Mouse (Mus musculus) kidney, embryonic 14.5 days (tissue): ENCODE measurements around the gene Tmem100. TPM values are rescaled to one million over a fixed set of nuclear protein-coding genes. Genes with fewer than 3 reads are reported as not detected.

ENCODE experiments used
- ATAC-seq: fragments of 200-750 bp; cut with Nextera tagmentation; 2 replicates; pipeline ENCODE4 v1.8.0; 2017; ENCODE audit warnings: moderate number of reproducible peaks, mild to moderate bottlenecking, moderate TSS enrichment, moderate library complexity; ENCODE audit not compliant: low FRiP score, low TSS enrichment
- H3K27ac ChIP-seq: fragments of 300-500 bp; sonication (generic); 2 replicates; pipeline ENCODE4 v1.5.1; 2014; ENCODE audit warnings: low read depth, mild to moderate bottlenecking, low read length, moderate library complexity, mixed read lengths
- H3K27me3 ChIP-seq: fragments of 300-500 bp; sonication (generic); 2 replicates; pipeline ENCODE4 v1.6.1; 2014; ENCODE audit warnings: mild to moderate bottlenecking, low read length; ENCODE audit not compliant: control insufficient read depth, insufficient read depth
- H3K36me3 ChIP-seq: fragments of 300-500 bp; sonication (generic); 2 replicates; pipeline ENCODE4 v1.6.1; 2014; ENCODE audit warnings: low read length, mixed read lengths; ENCODE audit not compliant: control insufficient read depth, insufficient read depth
- H3K4me1 ChIP-seq: fragments of 300-500 bp; sonication (generic); 2 replicates; pipeline ENCODE4 v1.6.1; 2014; ENCODE audit warnings: low read length, mixed read lengths; ENCODE audit not compliant: control insufficient read depth, insufficient read depth
- H3K4me2 ChIP-seq: fragments of 300-500 bp; sonication (generic); replicated peaks from 2 replicates; pipeline ENCODE4 v1.6.1; 2014; ENCODE audit warnings: low read depth, mild to moderate bottlenecking, low read length
- H3K4me3 ChIP-seq: fragments of 300-500 bp; sonication (generic); 2 replicates; pipeline ENCODE4 v1.5.1; 2014; ENCODE audit warnings: mild to moderate bottlenecking, low read length
- H3K9ac ChIP-seq: fragments of 300-500 bp; sonication (generic); 2 replicates; pipeline ENCODE4 v1.6.1; 2014; ENCODE audit warnings: low read depth, mild to moderate bottlenecking, low read length, moderate library complexity
- H3K9me3 ChIP-seq: fragments of 300-500 bp; sonication (generic); 2 replicates; pipeline ENCODE4 v1.6.1; 2016; ENCODE audit warnings: low read length; ENCODE audit not compliant: control insufficient read depth
- WGBS: fragments of 180-500 bp; shearing (Covaris S2); extraction: QIAGEN DNeasy Blood & Tissue Kit; methylation state at CpG from one replicate; pipeline ENCODE4 v1.1.7; 2014; 5-methylcytosine and 5-hydroxymethylcytosine counted together
- polyA plus RNA-seq: library from polyadenylated mRNA; unstranded; fragments of >200 nt; fragmentation: Nextera tagmentation; extraction: Ambion mirVana; gene quantifications from 2 replicates; pipeline ENCODE4 v1.2.1, GENCODE M21; 2014

The Tmem100 gene
- 20.5 and 23.3 TPM in 2 replicates for polyA plus RNA-seq

DNA sequence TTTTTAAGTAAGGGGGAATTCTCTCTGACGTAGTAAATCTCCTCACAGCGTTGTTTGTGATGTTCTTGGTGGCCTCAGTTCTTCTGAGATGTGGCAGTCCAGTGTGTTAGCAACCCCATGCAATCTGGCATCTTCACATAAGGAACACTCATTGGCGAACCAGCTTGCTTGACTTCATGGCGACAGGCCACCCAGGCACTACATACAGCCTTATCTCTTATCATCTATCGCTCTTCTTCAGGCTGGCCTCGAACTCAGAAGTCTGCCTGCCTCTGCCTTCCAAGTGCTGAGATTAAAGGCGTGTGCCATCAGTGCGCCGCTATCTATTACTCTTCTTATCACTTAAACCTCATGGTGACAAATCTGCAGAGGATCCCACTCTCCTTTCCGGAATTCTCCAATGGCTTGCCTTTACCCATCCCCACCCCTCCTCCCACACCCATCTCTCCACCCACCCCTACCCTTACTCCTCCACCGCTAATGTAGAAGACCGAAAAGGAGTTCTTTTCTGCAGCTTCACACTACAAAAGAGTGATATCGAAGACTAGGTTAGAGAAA lies at the start of gene Tmem100:
Tmem100 (plus strand) TSS at position 508 of the 558 bp plus-strand sequence.
- peak within 1 kb of the TSS; percentile 40 for H3K4me3 ChIP-seq
- H3K4me1 ChIP-seq: peaks cover 23% of the 10 kb centered on the region
- H3K9me3 ChIP-seq: no peaks in the 10 kb centered on the region
- peak within 1 kb of the TSS; percentile 54 for H3K4me2 ChIP-seq
- peak within 1 kb of the TSS; percentile 56 for H3K9ac ChIP-seq
- H3K27me3 ChIP-seq: no peaks in the 10 kb centered on the region
- H3K27ac ChIP-seq: no peak within 1 kb of the TSS
- 45% methylated on average over 13 of the region's 13 CpGs for WGBS
- ATAC-seq: no peak
- no peaks in the 10 kb centered on the region for H3K36me3 ChIP-seq

GRCm38 (mm10) chr11:89982918-89983317 lies 47.2 kb upstream of the Tmem100 start:
- H3K4me1 ChIP-seq: peaks cover 4% of the 10 kb centered on the region; the same call in 1 of the 2 replicates
- H3K4me2 ChIP-seq: no peak overlapping the region
- 80% methylated on average over 2 of the region's 2 CpGs for WGBS
- H3K9ac ChIP-seq: no peak overlapping the region
- no peaks in the 10 kb centered on the region for H3K36me3 ChIP-seq
- H3K9me3 ChIP-seq: no peaks in the 10 kb centered on the region
- no peak for ATAC-seq
- H3K27me3 ChIP-seq: no peaks in the 10 kb centered on the region
- H3K27ac ChIP-seq: no peak overlapping the region
- H3K4me3 ChIP-seq: no peak overlapping the region

DNA sequence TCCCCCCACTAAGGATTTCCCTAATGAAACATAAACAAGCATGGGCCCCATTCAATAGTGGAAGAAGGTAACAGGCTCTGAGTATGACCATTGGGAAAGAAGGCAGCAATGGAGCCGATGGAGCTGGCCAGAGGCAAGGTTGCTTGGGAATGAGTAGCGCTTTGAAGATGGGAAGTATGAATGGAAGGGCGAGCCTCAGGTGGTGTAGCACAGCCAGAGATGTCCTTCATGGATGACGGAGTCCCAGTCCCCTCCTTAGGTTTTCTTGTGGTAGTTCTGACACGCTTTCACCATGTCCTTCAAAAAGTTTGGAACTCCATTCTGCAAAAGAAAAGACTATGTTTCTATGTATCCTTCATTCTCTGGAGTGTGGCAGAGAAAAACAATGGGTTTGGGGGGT lies 45.7 kb upstream of the Tmem100 start:
- Histone ChIP-seq H3K4me1 (peaks cover 4% of the 10 kb centered on the region; the same call in 1 of the 2 replicates), H3K27ac (no peak overlapping the region), H3K9me3 (no peaks in the 10 kb centered on the region)

DNA sequence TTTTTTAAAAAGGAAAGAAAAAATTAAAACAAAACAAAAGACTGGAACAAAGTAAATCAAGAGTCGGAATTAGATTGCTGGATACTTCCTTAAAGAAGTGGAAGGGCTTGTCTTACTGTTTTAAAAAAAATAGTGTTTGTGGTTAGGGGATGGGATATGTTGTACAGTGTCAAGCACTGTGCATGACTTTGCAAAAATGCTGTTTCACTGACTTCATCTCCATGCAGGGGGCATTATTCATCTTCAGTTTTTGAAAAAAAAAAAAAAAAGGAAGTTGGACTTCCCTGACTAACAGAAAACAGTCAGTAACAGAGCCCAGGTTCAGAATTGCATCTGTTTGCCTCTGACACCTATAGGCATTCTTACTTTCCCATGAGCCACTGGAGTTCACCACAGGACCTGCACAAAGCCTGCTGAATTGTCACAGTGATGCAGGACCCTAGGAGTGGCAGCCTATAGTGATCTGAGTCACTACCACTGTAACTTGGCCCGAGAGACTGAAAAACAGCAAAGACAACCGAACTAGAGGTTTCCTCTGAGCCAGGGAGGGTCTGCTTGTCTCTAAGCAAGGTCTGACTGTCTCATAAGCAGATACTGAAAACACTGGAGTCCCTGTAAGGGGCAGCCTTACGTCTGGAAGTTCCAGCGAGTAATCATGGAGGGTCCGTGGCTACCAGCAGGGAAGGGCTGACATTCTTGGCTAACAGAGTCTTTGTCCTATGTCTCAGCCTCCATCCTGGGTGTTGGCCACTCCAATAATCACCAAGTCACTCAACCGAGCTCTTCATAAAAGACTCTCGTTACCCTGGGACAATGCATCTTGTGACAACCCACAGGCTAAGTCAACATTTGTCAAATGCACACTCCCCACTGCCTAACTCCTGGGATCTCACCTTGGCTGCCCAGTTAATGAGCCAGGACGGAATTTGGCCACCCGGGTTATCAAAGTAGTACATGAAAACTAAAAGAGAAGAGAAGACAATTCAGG lies 44.7 kb upstream of the Tmem100 start:
- Histone ChIP-seq H3K9me3 (no peaks in the 10 kb centered on the region), H3K36me3 (no peaks in the 10 kb centered on the region), H3K4me1 (peaks cover 4% of the 10 kb centered on the region; the same call in 1 of the 2 replicates), H3K4me3 (no peak overlapping the region), H3K27ac (0 out of 2 replicates have a peak overlapping the region, but pooled peaks have one; percentile 4), H3K9ac (no peak overlapping the region), H3K4me2 (0 out of 2 replicates have a peak overlapping the region, but pooled peaks have one; percentile 2), H3K27me3 (no peaks in the 10 kb centered on the region)
- peak; percentile 80 for ATAC-seq
- WGBS: 38% methylated on average over 10 of the region's 10 CpGs

More for the DNA sequence above, 45.7 kb upstream of the Tmem100 start:
- Histone ChIP-seq H3K36me3 (no peaks in the 10 kb centered on the region), H3K27me3 (no peaks in the 10 kb centered on the region), H3K4me3 (no peak overlapping the region), H3K4me2 (no peak overlapping the region), H3K9ac (no peak overlapping the region)
- 98% methylated on average over 5 of the region's 5 CpGs for WGBS
- ATAC-seq: no peak

DNA sequence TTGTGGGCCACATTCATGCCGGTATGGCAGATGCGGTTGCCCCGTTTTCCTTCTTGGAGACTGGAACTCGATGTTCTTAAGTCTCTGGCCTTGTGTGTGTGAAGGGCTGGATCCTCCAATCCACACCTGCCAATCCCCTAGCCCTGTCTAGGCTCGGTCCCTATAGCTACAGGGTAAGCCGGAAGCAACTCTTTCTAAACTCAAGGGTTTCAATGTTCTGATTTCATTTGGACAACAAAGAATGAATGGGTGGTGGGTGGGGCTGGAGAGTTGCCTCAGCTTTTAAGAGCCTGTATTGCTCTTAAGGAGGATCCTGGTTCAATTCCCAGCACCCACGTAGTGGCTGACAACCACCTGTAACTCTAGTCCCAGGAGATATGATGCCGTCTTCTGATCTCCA lies 43.6 kb upstream of the Tmem100 start:
- Histone ChIP-seq H3K27me3 (no peaks in the 10 kb centered on the region), H3K9ac (no peak overlapping the region), H3K4me2 (no peak overlapping the region), H3K9me3 (no peaks in the 10 kb centered on the region), H3K27ac (no peak overlapping the region), H3K4me1 (peaks cover 4% of the 10 kb centered on the region; the same call in 1 of the 2 replicates), H3K4me3 (no peak overlapping the region), H3K36me3 (no peaks in the 10 kb centered on the region)
- ATAC-seq: no peak
- 89% methylated on average over 8 of the region's 8 CpGs for WGBS

GRCm38 (mm10) chr11:89988936-89989589 lies 41.1 kb upstream of the Tmem100 start:
- Histone ChIP-seq H3K4me1 (peaks cover 4% of the 10 kb centered on the region; the same call in 1 of the 2 replicates), H3K4me3 (no peak overlapping the region), H3K36me3 (no peaks in the 10 kb centered on the region), H3K4me2 (no peak overlapping the region), H3K9ac (no peak overlapping the region), H3K27me3 (no peaks in the 10 kb centered on the region), H3K9me3 (no peaks in the 10 kb centered on the region), H3K27ac (no peak overlapping the region)
- ATAC-seq: peak; percentile 67
- WGBS: 22% methylated on average over 8 of the region's 8 CpGs

GRCm38 (mm10) chr11:89991661-89992060 lies 38.5 kb upstream of the Tmem100 start:
- no peak overlapping the region for H3K4me2 ChIP-seq
- H3K27me3 ChIP-seq: no peaks in the 10 kb centered on the region
- no peak for ATAC-seq
- no peak overlapping the region for H3K9ac ChIP-seq
- no peak overlapping the region for H3K27ac ChIP-seq
- no peaks in the 10 kb centered on the region for H3K9me3 ChIP-seq
- no peaks in the 10 kb centered on the region for H3K4me1 ChIP-seq
- H3K36me3 ChIP-seq: no peaks in the 10 kb centered on the region
- H3K4me3 ChIP-seq: no peak overlapping the region

GRCm38 (mm10) chr11:89994706-89995105 lies 35.4 kb upstream of the Tmem100 start:
- H3K27ac ChIP-seq: no peak overlapping the region
- no peaks in the 10 kb centered on the region for H3K4me1 ChIP-seq
- no peak overlapping the region for H3K4me2 ChIP-seq
- no peak overlapping the region for H3K9ac ChIP-seq
- no peaks in the 10 kb centered on the region for H3K9me3 ChIP-seq
- H3K27me3 ChIP-seq: no peaks in the 10 kb centered on the region
- ATAC-seq: no peak
- no peak overlapping the region for H3K4me3 ChIP-seq
- 78% methylated on average over 2 of the region's 2 CpGs for WGBS
- H3K36me3 ChIP-seq: no peaks in the 10 kb centered on the region
